Mouse (Mus musculus) midbrain, embryonic 14.5 days (tissue): Measurements from ENCODE around the gene Dnal4. TPM values are rescaled to one million over a fixed set of nuclear protein-coding genes. Genes with fewer than 3 reads are reported as not detected.

ENCODE experiments used
- ATAC-seq: fragments of 200-750 bp; cut with Nextera tagmentation; 2 replicates; pipeline ENCODE4 v1.8.0; 2017; ENCODE audit warnings: moderate number of reproducible peaks, moderate library complexity; ENCODE audit not compliant: low FRiP score, low TSS enrichment
- DNase-seq: peaks from one replicate; pipeline ENCODE4 v3.0.0-alpha.2; 2015
- H3K27ac ChIP-seq: fragments of 300-500 bp; sonication (generic); replicated peaks from 2 replicates; pipeline ENCODE4 v1.5.1; 2014; ENCODE audit warnings: mild to moderate bottlenecking, low read depth, low read length, moderate library complexity
- H3K27me3 ChIP-seq: fragments of 300-500 bp; sonication (generic); 2 replicates; pipeline ENCODE4 v1.6.1; 2014; ENCODE audit warnings: low read length, control low read depth, mixed read lengths; ENCODE audit not compliant: control insufficient read depth, insufficient read depth
- H3K36me3 ChIP-seq: fragments of 300-500 bp; sonication (generic); 2 replicates; pipeline ENCODE4 v1.6.1; 2014; ENCODE audit warnings: low read length, control low read depth; ENCODE audit not compliant: control insufficient read depth, insufficient read depth
- H3K4me1 ChIP-seq: fragments of 300-500 bp; sonication (generic); 2 replicates; pipeline ENCODE4 v1.6.1; 2014; ENCODE audit warnings: mild to moderate bottlenecking, antibody characterized with exemption, low read length, control low read depth; ENCODE audit not compliant: control insufficient read depth, insufficient read depth
- H3K4me2 ChIP-seq: fragments of 300-500 bp; sonication (generic); 2 replicates; pipeline ENCODE4 v1.6.1; 2014; ENCODE audit warnings: mild to moderate bottlenecking, low read length, moderate library complexity
- H3K4me3 ChIP-seq: fragments of 300-500 bp; sonication (generic); replicated peaks from 2 replicates; pipeline ENCODE4 v1.5.1; 2014; ENCODE audit warnings: low read depth, low read length
- H3K9ac ChIP-seq: fragments of 300-500 bp; sonication (generic); replicated peaks from 2 replicates; pipeline ENCODE4 v1.6.1; 2014; ENCODE audit warnings: mild to moderate bottlenecking, low read length, moderate library complexity
- H3K9me3 ChIP-seq: fragments of 300-500 bp; sonication (generic); 2 replicates; pipeline ENCODE4 v1.6.1; 2016; ENCODE audit warnings: low read length, control low read depth, mixed read lengths; ENCODE audit not compliant: control insufficient read depth
- WGBS: fragments of 180-500 bp; shearing (Covaris S2); extraction: QIAGEN DNeasy Blood & Tissue Kit; methylation state at CpG from one replicate; pipeline ENCODE4 v1.1.7; 2014; 5-methylcytosine and 5-hydroxymethylcytosine counted together
- polyA plus RNA-seq: library from polyadenylated mRNA; unstranded; fragments of >200 nt; fragmentation: Nextera tagmentation; extraction: Ambion mirVana; gene quantifications from 2 replicates; pipeline ENCODE4 v1.2.1, GENCODE M21; 2014

The Dnal4 gene
- polyA plus RNA-seq, 1 experiment from 2014 or later, result 83.8 TPM

DNA sequence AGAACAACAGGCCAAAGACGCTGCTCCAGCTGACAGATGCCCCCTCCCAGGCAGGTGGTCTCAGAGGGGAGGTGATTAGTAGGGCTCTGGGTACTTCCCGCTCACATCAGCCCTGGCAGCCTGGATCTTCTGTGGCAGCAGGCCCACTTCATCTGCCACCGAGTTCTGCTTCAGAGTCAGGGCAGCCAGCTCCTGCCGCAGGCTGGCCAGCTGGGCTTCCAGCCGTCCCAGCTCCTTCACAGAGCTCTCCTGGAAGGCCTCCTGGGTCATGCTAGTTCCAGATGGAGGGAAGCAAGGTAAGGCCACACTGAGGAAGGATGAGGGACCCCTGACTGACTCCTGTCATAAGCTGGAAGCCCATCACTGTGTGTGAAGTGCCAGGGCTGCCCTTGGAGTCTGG is 49.3 kb downstream of the Dnal4 start:
- DNase-seq (no peak), ATAC-seq (no peak)
- H3K27ac ChIP-seq, result no peak overlapping the region
- H3K4me1 ChIP-seq, result no peaks in the 10 kb centered on the region
- 37% methylated on average over 5 of the region's 5 CpGs for WGBS
- no peaks in the 10 kb centered on the region for H3K9me3 ChIP-seq
- H3K4me2 ChIP-seq, result no peak overlapping the region
- peaks cover 87% of the 10 kb centered on the region for H3K36me3 ChIP-seq
- H3K9ac ChIP-seq, result no peak overlapping the region
- H3K4me3 ChIP-seq, result no peak overlapping the region
- H3K27me3 ChIP-seq, result no peaks in the 10 kb centered on the region

DNA sequence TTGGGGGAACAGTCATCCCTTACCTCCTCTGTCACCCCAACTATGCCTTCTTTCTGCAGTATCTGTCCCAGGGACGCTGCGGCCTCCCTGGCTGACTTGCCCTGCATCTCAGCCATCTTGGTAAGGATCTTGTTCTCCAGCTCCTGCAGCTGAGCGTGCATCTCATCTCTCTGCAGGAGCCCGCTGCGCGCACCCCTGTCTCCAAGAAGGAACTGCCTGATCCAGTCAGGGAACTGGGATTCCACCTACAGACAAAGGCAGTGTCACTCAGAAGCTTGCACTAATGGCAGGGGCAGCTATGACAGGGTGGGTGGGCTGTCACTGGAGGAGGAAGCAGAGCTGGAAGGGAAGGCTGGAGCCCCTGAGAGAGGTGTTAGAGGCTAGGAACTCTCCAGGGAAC is 49.8 kb downstream of the Dnal4 start:
- Histone ChIP-seq H3K27ac (no peak overlapping the region), H3K9me3 (no peaks in the 10 kb centered on the region), H3K4me1 (no peaks in the 10 kb centered on the region), H3K4me2 (no peak overlapping the region), H3K36me3 (peaks cover 83% of the 10 kb centered on the region), H3K9ac (no peak overlapping the region), H3K4me3 (no peak overlapping the region), H3K27me3 (no peaks in the 10 kb centered on the region)
- WGBS, result 75% methylated on average over 6 of the region's 6 CpGs
- ATAC-seq (no peak), DNase-seq (no peak)

DNA sequence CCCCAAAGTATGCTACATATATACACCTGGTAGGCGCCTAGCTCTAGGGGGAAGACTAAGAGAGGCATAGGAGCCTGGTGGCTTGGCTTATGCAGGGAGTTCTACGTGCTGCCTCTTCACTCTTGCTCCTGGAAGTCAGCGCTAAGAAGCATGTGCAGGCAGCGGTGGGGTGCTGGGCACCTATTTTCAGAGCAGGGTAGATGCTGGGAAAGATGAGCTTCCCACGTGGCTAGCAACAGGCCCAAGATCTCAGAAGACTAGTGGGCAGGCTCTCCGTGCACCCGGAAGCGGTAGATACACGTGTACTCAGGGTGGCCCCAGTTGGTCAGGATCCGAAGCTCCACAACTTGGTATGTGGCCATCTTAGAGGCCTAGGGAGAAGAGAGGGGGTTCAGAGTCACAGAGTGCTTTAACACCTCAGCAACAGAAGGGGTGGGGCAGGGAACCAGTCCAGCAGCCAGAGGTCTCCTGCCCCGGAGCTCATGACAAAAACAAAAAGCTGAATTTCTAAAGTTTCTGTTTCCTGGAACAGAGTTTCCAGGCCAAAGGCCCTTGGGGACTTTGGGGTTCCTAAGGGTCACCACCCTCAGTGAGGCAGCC is 52.4 kb downstream of the Dnal4 start:
- H3K27me3 ChIP-seq, result no peaks in the 10 kb centered on the region
- 95% methylated on average over 11 of the region's 11 CpGs for WGBS
- H3K4me1 ChIP-seq, result no peaks in the 10 kb centered on the region
- H3K27ac ChIP-seq, result no peak overlapping the region
- DNase-seq (no peak), ATAC-seq (no peak)
- H3K9me3 ChIP-seq, result no peaks in the 10 kb centered on the region
- peaks cover 75% of the 10 kb centered on the region for H3K36me3 ChIP-seq
- H3K4me3 ChIP-seq, result no peak overlapping the region
- no peak overlapping the region for H3K4me2 ChIP-seq
- H3K9ac ChIP-seq, result no peak overlapping the region

DNA sequence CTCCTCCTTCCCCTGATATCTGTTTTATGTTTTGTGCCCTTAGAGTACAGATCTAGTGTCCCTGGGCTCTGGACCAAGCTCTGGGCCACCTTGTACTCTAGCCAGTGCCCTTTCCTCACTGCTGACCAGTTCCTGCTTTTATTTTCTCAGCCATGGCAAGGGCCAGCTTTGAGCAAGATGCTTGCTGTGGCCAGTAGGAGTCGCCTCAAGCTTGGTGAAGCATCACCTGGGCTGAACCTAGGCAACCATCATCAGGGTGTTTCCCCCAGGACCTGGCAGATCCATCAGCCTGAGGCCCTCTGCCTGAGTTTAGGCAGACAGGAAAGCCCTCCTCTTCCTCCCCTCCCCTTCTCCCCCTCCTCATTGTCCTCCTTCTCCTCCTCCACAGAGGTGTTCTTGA is 54.2 kb downstream of the Dnal4 start:
- Histone ChIP-seq H3K27ac (no peak overlapping the region), H3K4me1 (no peaks in the 10 kb centered on the region), H3K4me2 (no peak overlapping the region), H3K36me3 (peaks cover 76% of the 10 kb centered on the region), H3K9ac (no peak overlapping the region), H3K9me3 (no peaks in the 10 kb centered on the region), H3K4me3 (no peak overlapping the region), H3K27me3 (no peaks in the 10 kb centered on the region)
- WGBS, result 33% methylated on average over 1 of the region's 1 CpGs
- ATAC-seq (no peak), DNase-seq (peak; percentile 61)

DNA sequence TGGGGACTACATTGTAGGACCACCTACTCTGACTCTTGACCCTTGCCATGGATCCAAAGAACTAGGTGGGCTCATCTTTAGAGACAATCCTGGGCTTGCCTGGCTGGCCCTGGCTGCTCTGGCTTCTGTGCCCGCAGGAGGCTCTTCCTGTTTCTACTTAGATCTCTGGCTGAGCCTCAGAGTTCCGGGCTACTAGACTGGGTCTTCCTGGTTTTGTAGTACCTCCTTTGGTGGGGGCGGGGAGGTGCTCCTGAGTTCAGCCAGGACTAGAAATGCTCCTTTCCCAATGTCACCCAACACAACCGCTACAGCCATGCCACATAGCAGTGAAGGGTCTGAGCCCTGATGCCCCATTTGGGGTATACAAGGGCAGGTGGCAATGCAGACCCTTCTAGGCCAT is 56.9 kb downstream of the Dnal4 start:
- 87% methylated on average over 4 of the region's 4 CpGs for WGBS
- DNase-seq (no peak), ATAC-seq (no peak)
- Histone ChIP-seq H3K27me3 (no peaks in the 10 kb centered on the region), H3K27ac (no peak overlapping the region; the same call in 1 of the 2 replicates), H3K4me3 (no peak overlapping the region), H3K4me1 (no peaks in the 10 kb centered on the region), H3K9me3 (no peaks in the 10 kb centered on the region), H3K9ac (no peak overlapping the region), H3K4me2 (no peak overlapping the region), H3K36me3 (peaks cover 74% of the 10 kb centered on the region)

DNA sequence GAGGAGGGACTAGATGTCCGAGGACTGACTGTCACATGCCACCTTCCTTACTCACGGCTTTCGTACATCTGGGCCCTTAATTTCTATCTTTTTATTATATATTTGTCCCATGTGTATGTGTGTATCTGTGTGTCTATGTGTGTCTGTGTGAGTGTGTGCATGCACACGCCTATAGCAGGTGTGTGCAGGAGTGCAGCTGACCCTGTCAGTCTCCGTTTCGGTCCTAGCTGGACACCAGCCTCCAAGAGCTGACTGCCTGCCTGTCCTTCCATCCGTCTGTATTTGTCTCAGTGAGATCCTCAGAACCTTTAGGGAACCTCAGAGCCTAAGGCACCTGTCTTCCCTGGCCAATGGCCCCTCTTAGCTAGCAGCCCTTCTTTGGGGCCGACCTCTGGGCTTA is 57.4 kb downstream of the Dnal4 start:
- ATAC-seq, result no peak
- DNase-seq, result no peak
- H3K4me3 ChIP-seq, result no peak overlapping the region
- no peaks in the 10 kb centered on the region for H3K9me3 ChIP-seq
- no peak overlapping the region; the same call in 1 of the 2 replicates for H3K27ac ChIP-seq
- H3K9ac ChIP-seq, result no peak overlapping the region
- no peak overlapping the region for H3K4me2 ChIP-seq
- H3K27me3 ChIP-seq, result no peaks in the 10 kb centered on the region
- WGBS, result 92% methylated on average over 8 of the region's 8 CpGs
- H3K36me3 ChIP-seq, result peaks cover 74% of the 10 kb centered on the region
- H3K4me1 ChIP-seq, result no peaks in the 10 kb centered on the region

DNA sequence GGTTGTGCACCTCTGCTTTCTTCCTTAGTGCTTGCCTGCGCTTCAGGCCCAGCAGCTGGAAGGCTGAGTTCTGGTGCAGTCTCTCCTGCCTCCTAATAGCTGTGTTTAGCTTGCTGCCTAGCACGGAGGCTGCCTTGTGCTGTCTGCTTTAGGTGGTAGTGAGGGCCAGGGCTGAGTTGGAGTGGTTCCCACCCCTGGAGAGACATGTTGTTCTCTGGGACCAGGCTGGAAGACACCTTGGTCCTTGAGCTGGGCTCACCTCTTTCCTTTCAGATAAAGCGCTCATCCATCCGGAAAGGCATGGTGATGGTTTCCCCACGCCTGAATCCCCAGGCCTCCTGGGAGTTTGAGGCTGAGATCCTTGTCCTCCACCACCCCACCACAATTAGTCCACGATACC is 60.9 kb downstream of the Dnal4 start:
- Histone ChIP-seq H3K4me1 (no peaks in the 10 kb centered on the region), H3K4me3 (no peak overlapping the region), H3K36me3 (peaks cover 92% of the 10 kb centered on the region), H3K27me3 (no peaks in the 10 kb centered on the region), H3K4me2 (no peak overlapping the region), H3K9ac (no peak overlapping the region), H3K9me3 (no peaks in the 10 kb centered on the region), H3K27ac (no peak overlapping the region)
- ATAC-seq (no peak), DNase-seq (no peak)
- 89% methylated on average over 6 of the region's 6 CpGs for WGBS

DNA sequence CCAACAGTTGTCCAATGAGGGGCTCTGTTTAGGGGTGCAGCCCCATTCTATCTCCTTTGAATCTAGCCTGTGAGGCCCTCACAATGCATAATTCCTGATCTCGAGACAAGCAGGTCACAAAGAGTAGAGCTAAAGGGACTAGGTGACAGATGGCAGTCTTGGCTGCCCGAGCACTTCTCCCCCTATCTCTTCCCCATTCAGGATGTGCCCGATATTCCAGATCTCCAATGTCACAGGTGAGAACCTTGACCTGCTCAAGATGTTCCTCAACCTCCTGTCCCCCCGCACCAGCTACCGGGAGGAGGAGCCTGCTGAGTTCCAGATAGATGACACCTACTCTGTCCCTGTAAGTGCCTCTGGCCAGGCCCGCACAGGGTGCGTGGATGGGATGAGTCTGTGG is 62.0 kb downstream of the Dnal4 start:
- Histone ChIP-seq H3K9me3 (no peaks in the 10 kb centered on the region), H3K4me3 (no peak overlapping the region), H3K27me3 (no peaks in the 10 kb centered on the region), H3K36me3 (peaks cover 95% of the 10 kb centered on the region), H3K27ac (no peak overlapping the region), H3K4me2 (no peak overlapping the region), H3K9ac (no peak overlapping the region), H3K4me1 (no peaks in the 10 kb centered on the region)
- 98% methylated on average over 7 of the region's 7 CpGs for WGBS
- DNase-seq (no peak), ATAC-seq (no peak)
